Mouse (Mus musculus): ENCODE results near the gene Sucla2. TPM values are rescaled to one million over a fixed set of nuclear protein-coding genes. Genes with fewer than 3 reads are reported as not detected.
A peak's percentile ranks its signal among the peaks of the same experiment; 100 is the strongest.
"Not testable (repeated sequence)": the region's sequence is repeated elsewhere in the genome, so short reads cannot be mapped to it uniquely, and the experiment has no call there.

Sucla2 gene
- polyA plus RNA-seq, 1 experiment from 2014 or later = 138 TPM

GRCm38 (mm10) chr14:73501283-73501682 is 23.8 kb upstream of the Sucla2 start:
- H3K27ac ChIP-seq = no peak overlapping the region
- peaks cover 11% of the 10 kb centered on the region; the same call in 1 of the 2 replicates for H3K4me1 ChIP-seq
- 87% methylated on average over 9 of the region's 9 CpGs for WGBS
- no peak overlapping the region for H3K4me3 ChIP-seq
- H3K27me3 ChIP-seq (ENCODE audit: insufficient read depth, poor library complexity, severe bottlenecking) = no peaks in the 10 kb centered on the region
- peak; percentile 14 for DNase-seq (ENCODE audit: low spot score)
- no peaks in the 10 kb centered on the region for H3K9me3 ChIP-seq
- H3K36me3 ChIP-seq = no peaks in the 10 kb centered on the region

- no peak overlapping the region for H3K4me3 ChIP-seq
- DNase-seq (ENCODE audit: low spot score) = no peak
- no peak overlapping the region for H3K27ac ChIP-seq
- H3K27me3 ChIP-seq (ENCODE audit: insufficient read depth, poor library complexity, severe bottlenecking) = no peaks in the 10 kb centered on the region
- H3K4me1 ChIP-seq = peaks cover 11% of the 10 kb centered on the region; the same call in 1 of the 2 replicates
- H3K36me3 ChIP-seq = no peaks in the 10 kb centered on the region
- whole genome bisulfite sequencing = 60% methylated on average over 6 of the region's 6 CpGs
- H3K9me3 ChIP-seq = no peaks in the 10 kb centered on the region
These were observed 23.4 kb upstream of the Sucla2 start for GRCm38 (mm10) chr14:73501721-73502120.

GRCm38 (mm10) chr14:73502591-73503184 is 22.4 kb upstream of the Sucla2 start:
- peak; percentile 76 for DNase-seq (ENCODE audit: low spot score)
- 20% methylated on average over 7 of the region's 7 CpGs for WGBS
- H3K4me3 ChIP-seq = no peak overlapping the region
- H3K9me3 ChIP-seq = no peaks in the 10 kb centered on the region
- peak overlapping the region; percentile 59 for H3K27ac ChIP-seq
- H3K27me3 ChIP-seq (ENCODE audit: insufficient read depth, poor library complexity, severe bottlenecking) = no peaks in the 10 kb centered on the region
- no peaks in the 10 kb centered on the region for H3K36me3 ChIP-seq
- H3K4me1 ChIP-seq = peaks cover 11% of the 10 kb centered on the region; the same call in 1 of the 2 replicates

GRCm38 (mm10) chr14:73503237-73503933 is 21.7 kb upstream of the Sucla2 start:
- H3K4me3 ChIP-seq = no peak overlapping the region
- peak overlapping the region; percentile 59 for H3K27ac ChIP-seq
- H3K36me3 ChIP-seq = no peaks in the 10 kb centered on the region
- WGBS = 55% methylated on average over 13 of the region's 13 CpGs
- peaks cover 11% of the 10 kb centered on the region; the same call in 1 of the 2 replicates for H3K4me1 ChIP-seq
- no peaks in the 10 kb centered on the region for H3K27me3 ChIP-seq (ENCODE audit: insufficient read depth, poor library complexity, severe bottlenecking)
- peak; percentile 46 for DNase-seq (ENCODE audit: low spot score)
- no peaks in the 10 kb centered on the region for H3K9me3 ChIP-seq

- no peaks in the 10 kb centered on the region for H3K27me3 ChIP-seq (ENCODE audit: insufficient read depth, poor library complexity, severe bottlenecking)
- H3K27ac ChIP-seq = no peak overlapping the region
- no peak overlapping the region for H3K4me3 ChIP-seq
- WGBS = 53% methylated on average over 8 of the region's 8 CpGs
- H3K36me3 ChIP-seq = no peaks in the 10 kb centered on the region
- peaks cover 18% of the 10 kb centered on the region for H3K4me1 ChIP-seq
- H3K9me3 ChIP-seq = no peaks in the 10 kb centered on the region
- no peak for DNase-seq (ENCODE audit: low spot score)
These were observed 18.8 kb upstream of the Sucla2 start for GRCm38 (mm10) chr14:73506283-73506682.

GRCm38 (mm10) chr14:73507200-73507599 is 17.9 kb upstream of the Sucla2 start:
- H3K4me1 ChIP-seq = peaks cover 13% of the 10 kb centered on the region
- H3K27me3 ChIP-seq (ENCODE audit: insufficient read depth, poor library complexity, severe bottlenecking) = no peaks in the 10 kb centered on the region
- H3K36me3 ChIP-seq = peaks cover 7% of the 10 kb centered on the region
- H3K27ac ChIP-seq = no peak overlapping the region
- H3K9me3 ChIP-seq = no peaks in the 10 kb centered on the region
- H3K4me3 ChIP-seq = no peak overlapping the region
- peak; percentile 39 for DNase-seq (ENCODE audit: low spot score)
- WGBS = 85% methylated on average over 15 of the region's 15 CpGs

GRCm38 (mm10) chr14:73507702-73508376 is 17.3 kb upstream of the Sucla2 start:
- H3K27me3 ChIP-seq (ENCODE audit: insufficient read depth, poor library complexity, severe bottlenecking) = no peaks in the 10 kb centered on the region
- H3K36me3 ChIP-seq = peaks cover 11% of the 10 kb centered on the region
- H3K4me3 ChIP-seq = no peak overlapping the region
- H3K27ac ChIP-seq = no peak overlapping the region
- no peaks in the 10 kb centered on the region for H3K9me3 ChIP-seq
- peak; percentile 54 for DNase-seq (ENCODE audit: low spot score)
- WGBS = 49% methylated on average over 11 of the region's 11 CpGs
- peaks cover 12% of the 10 kb centered on the region for H3K4me1 ChIP-seq

GRCm38 (mm10) chr14:73508630-73509395 is 16.3 kb upstream of the Sucla2 start:
- H3K27me3 ChIP-seq (ENCODE audit: insufficient read depth, poor library complexity, severe bottlenecking) = no peaks in the 10 kb centered on the region
- no peak overlapping the region for H3K4me3 ChIP-seq
- H3K36me3 ChIP-seq = peaks cover 12% of the 10 kb centered on the region
- DNase-seq (ENCODE audit: low spot score) = no peak
- no peaks in the 10 kb centered on the region for H3K9me3 ChIP-seq
- peaks cover 10% of the 10 kb centered on the region for H3K4me1 ChIP-seq
- 85% methylated on average over 6 of the region's 6 CpGs for WGBS
- no peak overlapping the region for H3K27ac ChIP-seq

GRCm38 (mm10) chr14:73509765-73510423 is 15.2 kb upstream of the Sucla2 start, which contains the start of gene Med4:
Gene Med4, plus strand, starts transcription at chr14:73510025.
- DNase-seq (ENCODE audit: low spot score) = peak; percentile 97
- Histone ChIP-seq H3K27me3 (ENCODE audit: insufficient read depth, poor library complexity, severe bottlenecking) (no peaks in the 10 kb centered on the region), H3K4me3 (peak within 1 kb of the TSS; percentile 91), H3K36me3 (peaks cover 19% of the 10 kb centered on the region), H3K9me3 (no peaks in the 10 kb centered on the region), H3K27ac (peak within 1 kb of the TSS; percentile 90), H3K4me1 (peaks cover 10% of the 10 kb centered on the region)
- WGBS = under 1% methylated on average over 41 of the region's 41 CpGs

- no peaks in the 10 kb centered on the region for H3K4me1 ChIP-seq
- DNase-seq (ENCODE audit: low spot score) = no peak
- H3K4me3 ChIP-seq = peak overlapping the region; percentile 60
- H3K9me3 ChIP-seq = no peaks in the 10 kb centered on the region
- H3K27ac ChIP-seq = no peak overlapping the region
- 73% methylated on average over 3 of the region's 3 CpGs for WGBS
- no peaks in the 10 kb centered on the region for H3K27me3 ChIP-seq (ENCODE audit: insufficient read depth, poor library complexity, severe bottlenecking)
- no peaks in the 10 kb centered on the region; the same call in 1 of the 2 replicates for H3K36me3 ChIP-seq
These were observed 983 bp upstream of the Sucla2 start for GRCm38 (mm10) chr14:73524136-73524535.

- H3K27ac ChIP-seq; DNase-seq (ENCODE audit: low spot score); H3K36me3 ChIP-seq; H3K4me3 ChIP-seq; H3K9me3 ChIP-seq; H3K4me1 ChIP-seq; H3K27me3 ChIP-seq (ENCODE audit: insufficient read depth, poor library complexity, severe bottlenecking): not testable (repeated sequence)
- WGBS = 79% methylated on average over 3 of the region's 3 CpGs
These were observed 3.5 kb downstream of the Sucla2 start for GRCm38 (mm10) chr14:73528661-73529060.

- WGBS = 67% methylated on average over 6 of the region's 6 CpGs
- H3K9me3 ChIP-seq = no peaks in the 10 kb centered on the region
- no peak for DNase-seq (ENCODE audit: low spot score)
- H3K4me3 ChIP-seq = no peak overlapping the region
- H3K36me3 ChIP-seq = no peaks in the 10 kb centered on the region
- H3K27ac ChIP-seq = no peak overlapping the region
- H3K27me3 ChIP-seq (ENCODE audit: insufficient read depth, poor library complexity, severe bottlenecking) = peaks cover 5% of the 10 kb centered on the region; the same call in 1 of the 2 replicates
- H3K4me1 ChIP-seq = no peaks in the 10 kb centered on the region
These were observed 8.8 kb downstream of the Sucla2 start for GRCm38 (mm10) chr14:73533755-73534465.

Measured in heart, embryonic 10.5 days (tissue).